Mouse (Mus musculus) embryo, embryonic 9.5 days (tissue): ENCODE data around the gene Gcnt2.
A peak's percentile ranks its signal among the peaks of the same experiment; 100 is the strongest.
"Not testable (repeated sequence)": the region's sequence is repeated elsewhere in the genome, so short reads cannot be mapped to it uniquely, and the experiment has no call there.

Experiments used
- DNase-seq: peaks from one replicate; pipeline ENCODE4 v3.0.0-alpha.2; 2017; ENCODE audit errors: extremely low spot score

The Gcnt2 gene

DNA sequence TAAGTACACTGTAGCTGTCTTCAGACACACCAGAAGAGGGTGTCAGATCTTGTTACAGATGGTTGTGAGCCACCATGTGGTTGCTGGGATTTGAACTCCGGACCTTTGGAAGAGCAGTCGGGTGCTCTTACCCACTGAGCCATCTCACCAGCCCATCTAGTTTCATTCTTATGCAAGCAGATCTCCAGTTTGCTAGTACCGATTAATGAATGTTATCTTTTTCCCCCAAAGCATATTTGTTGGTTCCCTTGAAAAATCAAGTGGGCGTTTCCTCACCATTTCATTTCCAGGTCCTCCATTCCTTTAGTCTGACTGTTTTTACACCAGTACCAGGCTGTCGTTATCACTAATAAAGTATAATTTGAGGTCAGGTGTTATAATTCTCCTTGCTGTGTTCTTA lies 139.0 kb downstream of the Gcnt2 start:
- DNase-seq = not testable (repeated sequence)

- peak; percentile 53 for DNase-seq
These were observed 140.8 kb downstream of the Gcnt2 start for GRCm38 (mm10) chr13:41000140-41000925.

DNA sequence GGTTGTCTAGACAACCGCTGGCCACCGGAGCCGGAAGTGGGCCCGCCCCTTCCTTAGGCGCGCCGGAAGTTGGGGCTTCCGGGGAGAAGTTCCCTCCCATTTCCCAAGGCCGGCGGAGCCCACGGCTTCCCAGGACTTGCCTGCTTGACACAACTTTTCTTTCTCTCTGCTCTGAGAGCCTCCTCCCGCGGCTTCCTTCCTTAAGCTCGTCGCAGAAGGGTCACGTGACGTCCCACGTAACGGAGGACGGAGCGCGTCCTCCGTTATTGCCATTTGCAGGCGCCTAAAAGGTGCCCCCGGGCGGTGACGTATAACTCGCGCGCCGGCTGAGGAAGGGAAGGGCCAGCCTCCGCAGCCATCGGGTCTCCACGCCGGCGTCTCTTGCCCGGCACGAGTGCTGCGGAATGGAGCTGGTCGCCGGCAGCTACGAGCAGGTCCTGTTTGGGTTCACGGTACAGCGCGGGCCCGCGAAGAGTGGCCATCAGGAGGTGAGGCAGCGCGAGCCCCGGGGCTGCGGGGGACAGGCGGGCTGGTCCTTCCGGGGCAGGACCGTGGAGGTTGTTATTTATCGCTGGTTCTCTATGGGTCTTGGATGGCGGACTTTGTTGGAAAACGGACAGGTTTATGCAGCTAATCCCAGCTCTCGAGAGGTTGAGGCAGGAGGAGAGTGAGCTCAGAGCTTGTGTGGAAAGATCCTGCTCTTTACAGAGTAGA lies 141.5 kb downstream of the Gcnt2 start, which contains the start of gene Pak1ip1:
TSS of gene Pak1ip1 (plus strand) at position 98 of the 714 bp plus-strand sequence.
- peak; percentile 95 for DNase-seq

GRCm38 (mm10) chr13:41002001-41002400 lies 142.4 kb downstream of the Gcnt2 start:
- DNase-seq = no peak

DNA sequence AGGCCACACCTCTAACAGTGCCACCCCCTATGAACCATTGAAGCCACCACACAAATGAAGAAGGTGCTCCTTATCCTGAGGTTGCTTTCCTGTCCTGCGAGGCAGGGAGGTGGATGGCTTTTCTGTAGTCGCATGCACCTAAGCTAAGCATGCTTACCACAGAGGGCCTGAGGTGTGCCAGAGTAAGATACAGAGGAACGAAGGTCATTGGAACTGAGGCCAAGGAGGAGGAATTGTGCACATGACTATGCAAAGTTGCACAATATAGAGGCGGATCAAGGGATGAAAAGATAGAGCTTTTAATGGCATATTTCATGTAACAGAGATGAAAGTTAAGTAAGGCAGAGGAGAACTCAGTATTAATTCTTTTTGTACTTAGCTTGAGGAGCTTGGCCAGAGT lies 146.7 kb downstream of the Gcnt2 start:
- no peak for DNase-seq

- no peak for DNase-seq
These were observed 148.7 kb downstream of the Gcnt2 start for GRCm38 (mm10) chr13:41008271-41008670.

- no peak for DNase-seq
These were observed 149.4 kb downstream of the Gcnt2 start for GRCm38 (mm10) chr13:41008946-41009345.
